Mouse (Mus musculus) stomach, postnatal 0 days (tissue): ENCODE data around the gene Pttg1ip.

Source experiments
- CTCF ChIP-seq: IDR thresholded peaks from 2 replicates; pipeline ENCODE4 v1.5.1; 2016; ENCODE audit warnings: antibody characterized with exemption, low read depth, mild to moderate bottlenecking, moderate library complexity
- EP300 ChIP-seq: optimal IDR thresholded peaks from 2 replicates; pipeline ENCODE3; 2016; ENCODE audit warnings: antibody characterized with exemption

GRCm38 (mm10) chr10:77586637-77587036 is 5.1 kb downstream of the Pttg1ip start:
- TF ChIP-seq EP300 (no peak), CTCF (no peak)
